Mouse (Mus musculus): Measurements from ENCODE around the gene Prkag2.

GRCm38 (mm10) chr5:24969241-24969880 is 131.1 kb downstream of the Prkag2 start:
- no peak for TF ChIP-seq FLI1 (IDR thresholded peaks at IDR 0.05; ENCODE audit: low read length)
- TF ChIP-seq GATA1 (IDR thresholded peaks at IDR 0.05; ENCODE audit: borderline replicate concordance, low read length) = no peak
